Comparison of ENCODE assay signal across 8 mouse cellular contexts in the genomic region with DNA sequence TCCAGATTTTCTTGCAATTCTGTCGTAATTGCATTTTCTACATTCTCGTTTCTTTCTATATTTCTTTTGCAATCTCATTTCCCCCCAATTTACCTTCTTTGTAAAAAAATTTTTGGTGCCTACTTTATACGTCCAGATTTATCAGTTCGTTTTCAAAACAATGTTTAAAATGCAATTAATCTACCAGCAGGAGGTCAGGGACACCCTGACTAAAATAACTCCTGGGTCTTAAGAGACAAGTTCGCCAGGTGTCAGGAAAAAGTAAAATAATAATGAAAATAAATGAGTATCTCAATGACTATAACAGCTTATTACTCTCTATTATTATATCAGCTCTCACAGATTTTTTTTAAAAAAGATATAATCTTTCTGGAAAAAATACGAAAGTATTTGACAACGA. TPM values are rescaled to one million over a fixed set of nuclear protein-coding genes. Genes with fewer than 3 reads are reported as not detected.
DNase-seq lines count a peak whose midpoint lies in the region; ATAC-seq and TF ChIP-seq lines count a peak whose summit lies in the region.

No protein-coding gene starts in this region.

- intact Hi-C loops in gastrocnemius, postnatal 36 days (cut with DNase I): loop anchor here (2.0 to 10.0 kb wide), 2 partner anchors 191 to 973 kb away; a partner anchor contains a TSS
- intact Hi-C loops in left cerebral cortex, postnatal 25 days (cut with DNase I): loop anchor here (2.0 to 10.0 kb wide), 6 partner anchors 290 to 1327 kb away; no protein-coding TSS in a partner anchor

- H3K27me3 ChIP-seq in lung, embryonic 14.5 days (ENCODE audit: insufficient read depth, low read length): no peaks in the 10 kb centered on the region
- H3K27me3 ChIP-seq in embryonic facial prominence, embryonic 15.5 days: peaks cover 3% of the 10 kb centered on the region; the same call in 1 of the 2 replicates
- H3K27me3 ChIP-seq in intestine, postnatal 0 days (replicated peaks; ENCODE audit: control insufficient read depth, insufficient read depth, low read length): peaks cover 41% of the 10 kb centered on the region
- no peaks in the 10 kb centered on the region for H3K27me3 ChIP-seq in neural tube, embryonic 13.5 days

- H3K27ac ChIP-seq in lung, embryonic 14.5 days (ENCODE audit: low read depth): peak overlapping the region; percentile 99
- H3K27ac ChIP-seq in embryonic facial prominence, embryonic 15.5 days (replicated peaks): peak overlapping the region; percentile 86
- peak overlapping the region; percentile 70 for H3K27ac ChIP-seq in intestine, postnatal 0 days (ENCODE audit: low read depth, low read length)
- peak overlapping the region; percentile 99 for H3K27ac ChIP-seq in neural tube, embryonic 13.5 days (replicated peaks)

- peak overlapping the region; percentile 85 for H3K4me3 ChIP-seq in lung, embryonic 14.5 days (ENCODE audit: low read depth, low read length)
- H3K4me3 ChIP-seq in embryonic facial prominence, embryonic 15.5 days (replicated peaks): peak overlapping the region; percentile 55
- H3K4me3 ChIP-seq in intestine, postnatal 0 days (ENCODE audit: low read depth, low read length): peak overlapping the region; percentile 58
- H3K4me3 ChIP-seq in neural tube, embryonic 13.5 days: peak overlapping the region; percentile 56

- TF ChIP-seq CTCF in lung, embryonic 14.5 days (IDR thresholded peaks at IDR 0.05; ENCODE audit: low read depth): no peak
- no peak for TF ChIP-seq CTCF in intestine, postnatal 0 days (IDR thresholded peaks at IDR 0.05; ENCODE audit: low read depth)

- H3K9ac ChIP-seq in lung, embryonic 14.5 days: peak overlapping the region; percentile 81
- H3K9ac ChIP-seq in embryonic facial prominence, embryonic 15.5 days: no peak overlapping the region
- H3K9ac ChIP-seq in intestine, postnatal 0 days (ENCODE audit: low read depth, low read length): 0 out of 2 replicates have a peak overlapping the region, but pooled peaks have one; percentile 53
- peak overlapping the region; percentile 84 for H3K9ac ChIP-seq in neural tube, embryonic 13.5 days

- H3K36me3 ChIP-seq in lung, embryonic 14.5 days (ENCODE audit: insufficient read depth): no peaks in the 10 kb centered on the region
- no peaks in the 10 kb centered on the region for H3K36me3 ChIP-seq in embryonic facial prominence, embryonic 15.5 days
- no peaks in the 10 kb centered on the region for H3K36me3 ChIP-seq in intestine, postnatal 0 days (ENCODE audit: control insufficient read depth, insufficient read depth)
- no peaks in the 10 kb centered on the region for H3K36me3 ChIP-seq in neural tube, embryonic 13.5 days

- H3K4me2 ChIP-seq in lung, embryonic 14.5 days: peak overlapping the region; percentile 83
- H3K4me2 ChIP-seq in embryonic facial prominence, embryonic 15.5 days (replicated peaks): peak overlapping the region; percentile 56
- H3K4me2 ChIP-seq in intestine, postnatal 0 days (replicated peaks; ENCODE audit: low read depth): peak overlapping the region; percentile 72
- peak overlapping the region; percentile 78 for H3K4me2 ChIP-seq in neural tube, embryonic 13.5 days

- H3K9me3 ChIP-seq in lung, embryonic 14.5 days (ENCODE audit: low read depth, low read length): no peaks in the 10 kb centered on the region
- H3K9me3 ChIP-seq in embryonic facial prominence, embryonic 15.5 days (replicated peaks): no peaks in the 10 kb centered on the region
- no peaks in the 10 kb centered on the region for H3K9me3 ChIP-seq in intestine, postnatal 0 days (ENCODE audit: control insufficient read depth)
- H3K9me3 ChIP-seq in neural tube, embryonic 13.5 days: no peaks in the 10 kb centered on the region

- ATAC-seq in lung, embryonic 14.5 days (ENCODE audit: insufficient read depth): no peak
- ATAC-seq in embryonic facial prominence, embryonic 15.5 days (ENCODE audit: insufficient number of reproducible peaks, low FRiP score, low TSS enrichment, low read depth): no peak
- ATAC-seq in intestine, postnatal 0 days: no peak
- no peak for ATAC-seq in neural tube, embryonic 13.5 days (ENCODE audit: low read depth)

- DNase-seq in lung, embryonic 14.5 days: no peak
- DNase-seq in lung, postnatal 10 days: no peak
- DNase-seq in gastrocnemius, postnatal 36 days: no peak
- no peak for DNase-seq in left cerebral cortex, postnatal 25 days (ENCODE audit: low spot score in 2 of 2)
- no peak for DNase-seq in frontal cortex, postnatal 14 days (ENCODE audit: low spot score in 2 of 2)

- peaks cover 9% of the 10 kb centered on the region; the same call in 1 of the 2 replicates for H3K4me1 ChIP-seq in lung, embryonic 14.5 days (ENCODE audit: insufficient read depth)
- H3K4me1 ChIP-seq in embryonic facial prominence, embryonic 15.5 days: peaks cover 5% of the 10 kb centered on the region; the same call in 1 of the 2 replicates
- H3K4me1 ChIP-seq in intestine, postnatal 0 days (replicated peaks; ENCODE audit: control insufficient read depth, insufficient read depth, low read length): no peaks in the 10 kb centered on the region
- H3K4me1 ChIP-seq in neural tube, embryonic 13.5 days (replicated peaks): peaks cover 33% of the 10 kb centered on the region

- WGBS in lung, embryonic 14.5 days: 17% methylated on average over 7 of the region's 7 CpGs
- WGBS in embryonic facial prominence, embryonic 15.5 days: 25% methylated on average over 7 of the region's 7 CpGs
- WGBS in intestine, postnatal 0 days: 33% methylated on average over 7 of the region's 7 CpGs
- WGBS in neural tube, embryonic 13.5 days: 15% methylated on average over 7 of the region's 7 CpGs

RNA-seq across cellular contexts. Expression of a gene that starts 0.4 kb away (rescaled TPM):
- 90.1 and 90.4 TPM in 2 replicates for polyA plus RNA-seq in lung, embryonic 14.5 days (2014; fragmentation: Nextera tagmentation; extraction: Ambion mirVana)
- polyA plus RNA-seq in embryonic facial prominence, embryonic 15.5 days (2015; fragmentation: Nextera tagmentation; extraction: Ambion mirVana): 69.8 and 71.2 TPM in 2 replicates
- polyA plus RNA-seq in intestine, postnatal 0 days (2015; fragmentation: Nextera tagmentation; extraction: Ambion mirVana): 13.1 and 14.2 TPM in 2 replicates
- 48.9 and 55.7 TPM in 2 replicates for polyA plus RNA-seq in neural tube, embryonic 13.5 days (2015; fragmentation: Nextera tagmentation; extraction: Ambion mirVana)
- total RNA-seq in gastrocnemius, postnatal 36 days (2021): 10 to 100 TPM; 29.1 to 30.4 TPM
- total RNA-seq in left cerebral cortex, postnatal 25 days (2021): 100 to 1,000 TPM; 184 TPM
